ENCODE assay signal across 10 mouse cellular contexts in the genomic region with DNA sequence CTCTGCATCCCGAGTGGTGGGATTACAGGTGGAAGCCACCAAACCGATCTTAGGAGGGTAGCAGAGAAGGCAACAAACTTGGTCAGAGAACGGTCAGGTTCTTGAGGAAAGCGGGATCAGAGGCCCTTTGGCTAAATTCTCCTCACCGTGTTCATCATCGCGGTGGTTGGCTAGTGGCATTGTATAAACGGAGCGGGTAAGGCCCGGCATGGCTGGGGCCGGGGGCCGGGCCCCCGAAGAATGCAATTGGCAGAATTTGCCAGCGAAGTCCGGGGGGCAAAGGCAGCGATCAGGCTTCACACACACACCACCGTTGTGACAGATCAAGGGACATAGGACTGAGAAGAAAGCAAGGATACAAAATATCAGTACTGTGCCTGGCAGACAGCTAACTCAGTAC. TPM values are rescaled to one million over a fixed set of nuclear protein-coding genes. Genes with fewer than 3 reads are reported as not detected.
A peak's percentile ranks its signal among the peaks of the same experiment; 100 is the strongest.
DNase-seq lines count a peak whose midpoint lies in the region; ATAC-seq and TF ChIP-seq lines count a peak whose summit lies in the region.
"Had no signal": no experiment of that assay in that cellular context is flagged by ENCODE, and none has a peak within 500 bp of the region (broad histone marks: within the 10 kb centered on the region; RNA-seq: fewer than 3 reads in every experiment).

No protein-coding gene starts in this region.

- H3K36me3 ChIP-seq in kidney, embryonic 16.5 days (ENCODE audit: insufficient read depth, low read length): 0 out of 2 replicates have a peak, but pooled peaks cover 4% of the 10 kb centered on the region
- no peaks in the 10 kb centered on the region for H3K36me3 ChIP-seq in G1E (replicated peaks)
- peaks cover 11% of the 10 kb centered on the region; the same call in 1 of the 2 replicates for H3K36me3 ChIP-seq in embryonic facial prominence, embryonic 14.5 days (ENCODE audit: control insufficient read depth, insufficient read depth, low read length)
- H3K36me3 ChIP-seq in liver, embryonic 16.5 days (ENCODE audit: control insufficient read depth, insufficient read depth): no peaks in the 10 kb centered on the region

- H3K4me3 ChIP-seq in kidney, embryonic 16.5 days (ENCODE audit: low read length): peak overlapping the region; percentile 66; the same call in 1 of the 2 replicates
- H3K4me3 ChIP-seq in G1E (ENCODE audit: low read depth, low read length): peak overlapping the region; percentile 71
- peak overlapping the region; percentile 60 for H3K4me3 ChIP-seq in embryonic facial prominence, embryonic 14.5 days (ENCODE audit: low read depth, low read length)
- H3K4me3 ChIP-seq in liver, embryonic 16.5 days (ENCODE audit: low read depth, low read length): no peak overlapping the region; the same call in 1 of the 2 replicates

- no peak for TF ChIP-seq CTCF in G1E (IDR thresholded peaks at IDR 0.05; ENCODE audit: low read depth, low read length)

- H3K9me3 ChIP-seq in kidney, embryonic 16.5 days (ENCODE audit: low read length): no peaks in the 10 kb centered on the region
- H3K9me3 ChIP-seq in G1E (replicated peaks): no peaks in the 10 kb centered on the region
- H3K9me3 ChIP-seq in embryonic facial prominence, embryonic 14.5 days (ENCODE audit: control insufficient read depth, low read length): no peaks in the 10 kb centered on the region
- H3K9me3 ChIP-seq in liver, embryonic 16.5 days (replicated peaks; ENCODE audit: control insufficient read depth, low read length): no peaks in the 10 kb centered on the region

- ATAC-seq in kidney, embryonic 16.5 days (ENCODE audit: low FRiP score, low TSS enrichment): no peak
- ATAC-seq in G1E (ENCODE audit: extremely low read depth, insufficient number of reproducible peaks, low FRiP score, poor library complexity, severe bottlenecking): no peak
- ATAC-seq in embryonic facial prominence, embryonic 14.5 days (ENCODE audit: low read depth): no peak
- no peak for ATAC-seq in liver, embryonic 16.5 days (ENCODE audit: low read depth)

- H3K27ac ChIP-seq in kidney, embryonic 16.5 days (ENCODE audit: low read length): no peak overlapping the region
- no peak overlapping the region; the same call in 1 of the 2 replicates for H3K27ac ChIP-seq in embryonic facial prominence, embryonic 14.5 days (replicated peaks; ENCODE audit: low read depth, low read length)
- no peak overlapping the region for H3K27ac ChIP-seq in liver, embryonic 16.5 days (ENCODE audit: low read length)

- H3K4me1 ChIP-seq in kidney, embryonic 16.5 days (ENCODE audit: insufficient read depth, low read length): peaks cover 77% of the 10 kb centered on the region
- peaks cover 69% of the 10 kb centered on the region for H3K4me1 ChIP-seq in G1E (ENCODE audit: insufficient read depth, low read depth, low read length)
- peaks cover 45% of the 10 kb centered on the region for H3K4me1 ChIP-seq in embryonic facial prominence, embryonic 14.5 days (ENCODE audit: control insufficient read depth, insufficient read depth, low read length)
- peaks cover 20% of the 10 kb centered on the region for H3K4me1 ChIP-seq in liver, embryonic 16.5 days (ENCODE audit: control insufficient read depth, low read depth, low read length)

- H3K4me2 ChIP-seq in kidney, embryonic 16.5 days (replicated peaks; ENCODE audit: low read depth, low read length): peak overlapping the region; percentile 89
- H3K4me2 ChIP-seq in embryonic facial prominence, embryonic 14.5 days (ENCODE audit: low read depth, low read length): peak overlapping the region; percentile 99
- peak overlapping the region; percentile 76 for H3K4me2 ChIP-seq in liver, embryonic 16.5 days (ENCODE audit: low read depth, low read length)

- peaks cover 51% of the 10 kb centered on the region for H3K27me3 ChIP-seq in kidney, embryonic 16.5 days (ENCODE audit: insufficient read depth, low read length)
- peaks cover 80% of the 10 kb centered on the region for H3K27me3 ChIP-seq in G1E (ENCODE audit: insufficient read depth, low read length)
- H3K27me3 ChIP-seq in embryonic facial prominence, embryonic 14.5 days (replicated peaks; ENCODE audit: control insufficient read depth, insufficient read depth, low read length): peaks cover 78% of the 10 kb centered on the region
- H3K27me3 ChIP-seq in liver, embryonic 16.5 days (ENCODE audit: control insufficient read depth, insufficient read depth, low read depth, low read length): peaks cover 100% of the 10 kb centered on the region

- no peak for DNase-seq in kidney, postnatal 10 days
- DNase-seq in G1E (ENCODE audit: low spot score): no peak
- no peak for DNase-seq in embryonic facial prominence, embryonic 14.5 days (ENCODE audit: low spot score)
- no peak for DNase-seq in thymus, postnatal 14 days
- no peak for DNase-seq in cerebellum, postnatal 36 days

- peak overlapping the region; percentile 59; the same call in 1 of the 2 replicates for H3K9ac ChIP-seq in kidney, embryonic 16.5 days (replicated peaks; ENCODE audit: low read length)
- H3K9ac ChIP-seq in embryonic facial prominence, embryonic 14.5 days (ENCODE audit: low read depth, low read length): no peak overlapping the region
- no peak overlapping the region for H3K9ac ChIP-seq in liver, embryonic 16.5 days (ENCODE audit: low read depth, low read length)

- 22% methylated on average over 17 of the region's 17 CpGs for WGBS in kidney, embryonic 16.5 days
- WGBS in embryonic facial prominence, embryonic 14.5 days: 26% methylated on average over 17 of the region's 17 CpGs
- WGBS in liver, embryonic 16.5 days (ENCODE audit: insufficient replicate concordance): 21% methylated on average over 17 of the region's 17 CpGs

RNA-seq across cellular contexts. Expression of a gene that starts 7.5 kb away (rescaled TPM):
- polyA plus RNA-seq in kidney, embryonic 16.5 days (2015; fragmentation: Nextera tagmentation; extraction: Ambion mirVana): 45.9 and 55.8 TPM in 2 replicates
- 0.39 and 9.1 TPM in 2 replicates for total RNA-seq in G1E (2014; fragmentation: Nextera tagmentation)
- total RNA-seq in G1E (2017): 0.06 and 0.16 TPM in 2 replicates
- 1.0 and 1.5 TPM in 2 replicates for polyA plus RNA-seq in G1E (2012)
- polyA plus RNA-seq in embryonic facial prominence, embryonic 14.5 days (2014; fragmentation: Nextera tagmentation; extraction: Ambion mirVana): 74.2 and 74.8 TPM in 2 replicates
- 5.2 and 7.6 TPM in 2 replicates for polyA plus RNA-seq in liver, embryonic 16.5 days (2015; fragmentation: Nextera tagmentation; extraction: Ambion mirVana)
- total RNA-seq: common myeloid progenitor, adult 5-6 weeks; hematopoietic stem cell, adult 5-6 weeks had no signal

RNA-seq across cellular contexts. Expression of a gene that starts 25.8 kb away (rescaled TPM):
- 51.4 and 56.9 TPM in 2 replicates for polyA plus RNA-seq in kidney, embryonic 16.5 days (2015; fragmentation: Nextera tagmentation; extraction: Ambion mirVana)
- total RNA-seq in G1E (2014; fragmentation: Nextera tagmentation): 89.8 and 111 TPM in 2 replicates
- total RNA-seq in G1E (2017): 27.4 and 29.5 TPM in 2 replicates
- 218 and 220 TPM in 2 replicates for polyA plus RNA-seq in G1E (2012)
- polyA plus RNA-seq in embryonic facial prominence, embryonic 14.5 days (2014; fragmentation: Nextera tagmentation; extraction: Ambion mirVana): 26.5 and 30.3 TPM in 2 replicates
- polyA plus RNA-seq in liver, embryonic 16.5 days (2015; fragmentation: Nextera tagmentation; extraction: Ambion mirVana): 16.1 and 16.5 TPM in 2 replicates

RNA-seq across cellular contexts. Expression of a gene that starts 27.2 kb away (rescaled TPM):
- polyA plus RNA-seq in kidney, embryonic 16.5 days (2015; fragmentation: Nextera tagmentation; extraction: Ambion mirVana): 0.64 and 0.80 TPM in 2 replicates
- total RNA-seq in G1E (2014; fragmentation: Nextera tagmentation): not detected in 2 replicates
- total RNA-seq in G1E (2017): 1.3 TPM in 1 of 2 replicates, not detected in the other
- polyA plus RNA-seq in G1E (2012): 1.2 and 1.4 TPM in 2 replicates
- not detected in 2 replicates for polyA plus RNA-seq in embryonic facial prominence, embryonic 14.5 days (2014; fragmentation: Nextera tagmentation; extraction: Ambion mirVana)
- 0.23 and 0.44 TPM in 2 replicates for polyA plus RNA-seq in liver, embryonic 16.5 days (2015; fragmentation: Nextera tagmentation; extraction: Ambion mirVana)
- total RNA-seq: common myeloid progenitor, adult 5-6 weeks; hematopoietic stem cell, adult 5-6 weeks; left cerebral cortex, postnatal 14 days had no signal
